Mouse (Mus musculus) bone marrow, adult 2 months (tissue): ENCODE data around the gene Ttc7b.

Experiments
- CTCF ChIP-seq: fragments of 200-500 bp; IDR thresholded peaks from 2 replicates; pipeline ENCODE4 v1.5.1; 2011; ENCODE audit warnings: low read length, control low read depth; ENCODE audit not compliant: control insufficient read depth, insufficient read depth
- POLR2A ChIP-seq: fragments of 200-500 bp; IDR thresholded peaks from 2 replicates; pipeline ENCODE4 v1.6.1; 2011; ENCODE audit warnings: low read depth, mild to moderate bottlenecking, control low read depth, low read length, borderline replicate concordance; ENCODE audit not compliant: control insufficient read depth

- TF ChIP-seq CTCF (no peak), POLR2A (no peak)
Measured at GRCm38 (mm10) chr12:100337351-100338018, 183.1 kb downstream of the Ttc7b start.
